Comparison of ENCODE assay signal across 8 mouse cellular contexts in the genomic region with DNA sequence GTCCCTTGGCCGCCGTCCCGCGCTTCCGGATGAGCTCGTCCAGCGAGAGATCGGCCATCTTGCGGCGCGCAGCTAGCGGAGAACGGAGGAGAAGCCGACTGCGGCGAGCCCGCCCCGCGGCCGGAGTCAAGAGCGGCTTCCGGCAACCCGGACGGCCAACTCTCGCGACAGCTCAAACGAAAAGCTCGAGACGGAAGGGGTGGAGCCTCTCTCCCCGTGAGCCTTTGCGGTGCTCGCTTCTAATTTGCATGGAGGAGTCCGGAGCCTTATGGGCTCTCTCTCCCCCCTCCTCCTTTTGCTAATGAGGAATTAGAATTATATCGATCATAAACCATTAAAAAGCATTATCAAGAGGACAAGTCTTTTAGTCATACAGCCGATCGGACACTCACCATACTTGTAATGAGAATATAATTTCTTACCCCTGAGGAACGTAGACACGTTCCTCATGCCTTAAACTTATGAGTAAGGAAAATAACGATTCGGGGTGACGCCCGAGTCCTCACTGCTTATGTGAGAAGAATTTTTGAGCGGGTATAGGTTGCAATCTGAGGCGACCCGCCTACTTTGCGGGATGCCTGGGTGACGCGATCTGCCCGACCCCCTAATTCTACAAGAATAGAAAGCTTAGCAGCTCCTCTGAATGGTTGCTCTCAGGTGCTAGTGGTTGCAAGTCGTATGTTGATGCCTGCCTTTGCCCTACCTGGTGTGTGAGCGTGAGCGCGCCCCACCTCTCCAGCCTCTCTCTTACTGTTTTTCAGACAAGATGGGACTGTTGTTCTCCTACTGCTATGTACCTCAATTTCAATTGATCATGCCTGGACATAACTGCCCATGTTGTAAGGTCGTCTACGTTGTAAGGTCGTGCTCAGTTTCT. TPM values are rescaled to one million over a fixed set of nuclear protein-coding genes. Genes with fewer than 3 reads are reported as not detected.
DNase-seq lines count a peak whose midpoint lies in the region; ATAC-seq lines count a peak whose summit lies in the region.

A gene (minus strand): TSS at position 189 of the 877 bp plus-strand sequence.

- no peaks in the 10 kb centered on the region for H3K27me3 ChIP-seq in heart, embryonic 13.5 days (replicated peaks)
- no peaks in the 10 kb centered on the region for H3K27me3 ChIP-seq in liver, embryonic 12.5 days (replicated peaks)
- H3K27me3 ChIP-seq in stomach, embryonic 15.5 days (replicated peaks): no peaks in the 10 kb centered on the region

- H3K4me1 ChIP-seq in heart, embryonic 13.5 days: peaks cover 18% of the 10 kb centered on the region
- peaks cover 62% of the 10 kb centered on the region for H3K4me1 ChIP-seq in liver, embryonic 12.5 days
- H3K4me1 ChIP-seq in stomach, embryonic 15.5 days: peaks cover 10% of the 10 kb centered on the region

- H3K27ac ChIP-seq in heart, embryonic 13.5 days (replicated peaks): peak within 1 kb of the TSS; percentile 96
- H3K27ac ChIP-seq in liver, embryonic 12.5 days: peak within 1 kb of the TSS; percentile 96
- peak within 1 kb of the TSS; percentile 98 for H3K27ac ChIP-seq in stomach, embryonic 15.5 days

- H3K9me3 ChIP-seq in heart, embryonic 13.5 days: no peaks in the 10 kb centered on the region
- no peaks in the 10 kb centered on the region for H3K9me3 ChIP-seq in liver, embryonic 12.5 days (replicated peaks)
- no peaks in the 10 kb centered on the region for H3K9me3 ChIP-seq in stomach, embryonic 15.5 days

- H3K4me2 ChIP-seq in heart, embryonic 13.5 days: peak within 1 kb of the TSS; percentile 79
- H3K4me2 ChIP-seq in liver, embryonic 12.5 days: peak within 1 kb of the TSS; percentile 88
- peak within 1 kb of the TSS; percentile 75 for H3K4me2 ChIP-seq in stomach, embryonic 15.5 days

- H3K9ac ChIP-seq in heart, embryonic 13.5 days: peak within 1 kb of the TSS; percentile 97
- H3K9ac ChIP-seq in liver, embryonic 12.5 days: peak within 1 kb of the TSS; percentile 96
- H3K9ac ChIP-seq in stomach, embryonic 15.5 days: peak within 1 kb of the TSS; percentile 87

- ATAC-seq in erythroid progenitor cell, adult 5-6 weeks (replicated peaks; ENCODE audit: low FRiP score, poor library complexity, severe bottlenecking): peak; percentile 88
- peak; percentile 88 for ATAC-seq in heart, embryonic 13.5 days (ENCODE audit: extremely low read depth, insufficient number of reproducible peaks, low FRiP score, low TSS enrichment)
- peak; percentile 87 for ATAC-seq in liver, embryonic 12.5 days
- ATAC-seq in stomach, embryonic 15.5 days (ENCODE audit: insufficient read depth, low FRiP score, low read depth): peak; percentile 90

- under 1% methylated on average over 56 of the region's 56 CpGs for WGBS in heart, embryonic 13.5 days
- under 1% methylated on average over 56 of the region's 56 CpGs for WGBS in liver, embryonic 12.5 days (ENCODE audit: insufficient replicate concordance)
- under 1% methylated on average over 56 of the region's 56 CpGs for WGBS in stomach, embryonic 15.5 days

- peak; percentile 98 for DNase-seq in CD4-positive helper T cell, adult 2 months (ENCODE audit: low read depth, low spot score)
- DNase-seq in brain, embryonic 18.5 days (ENCODE audit: low read depth, low spot score): peak; percentile 94
- DNase-seq in kidney, postnatal 10 days: peak; percentile 99
- DNase-seq in natural killer cell, adult 2 months (ENCODE audit: low spot score in 2 of 2): peak; percentile 98 to 99

- peaks cover 41% of the 10 kb centered on the region for H3K36me3 ChIP-seq in heart, embryonic 13.5 days
- H3K36me3 ChIP-seq in liver, embryonic 12.5 days: peaks cover 53% of the 10 kb centered on the region
- peaks cover 13% of the 10 kb centered on the region for H3K36me3 ChIP-seq in stomach, embryonic 15.5 days

- peak within 1 kb of the TSS; percentile 82 for H3K4me3 ChIP-seq in heart, embryonic 13.5 days
- H3K4me3 ChIP-seq in liver, embryonic 12.5 days: peak within 1 kb of the TSS; percentile 90
- H3K4me3 ChIP-seq in stomach, embryonic 15.5 days (replicated peaks): peak within 1 kb of the TSS; percentile 94

RNA-seq across cellular contexts. Expression of the gene that starts here (rescaled TPM):
- total RNA-seq in erythroid progenitor cell, adult 5-6 weeks (2015; ENCODE audit: low replicate concordance): 39.6 and 46.5 TPM in 2 replicates
- total RNA-seq in erythroid progenitor cell, adult 5-6 weeks (2017; ENCODE audit: low replicate concordance): 66.7 and 92.9 TPM in 2 replicates
- 73.9 and 74.2 TPM in 2 replicates for polyA plus RNA-seq in heart, embryonic 13.5 days (2015; fragmentation: Nextera tagmentation; extraction: Ambion mirVana)
- polyA plus RNA-seq in liver, embryonic 12.5 days (2016; fragmentation: Nextera tagmentation; extraction: Ambion mirVana): 83.0 and 86.7 TPM in 2 replicates
- 112 and 121 TPM in 2 replicates for polyA plus RNA-seq in stomach, embryonic 15.5 days (2015; fragmentation: Nextera tagmentation; extraction: Ambion mirVana)

Comparison
In these comparisons a context has a peak if more than half of its experiments do, and no peak if none do; other contexts are left out.
1. Peak in every context shown above with its lines: DNase-seq, ATAC-seq, H3K4me3 ChIP-seq and H3K27ac ChIP-seq.